Mouse (Mus musculus): ENCODE results near the gene Nim1k.

Gene Nim1k

DNA sequence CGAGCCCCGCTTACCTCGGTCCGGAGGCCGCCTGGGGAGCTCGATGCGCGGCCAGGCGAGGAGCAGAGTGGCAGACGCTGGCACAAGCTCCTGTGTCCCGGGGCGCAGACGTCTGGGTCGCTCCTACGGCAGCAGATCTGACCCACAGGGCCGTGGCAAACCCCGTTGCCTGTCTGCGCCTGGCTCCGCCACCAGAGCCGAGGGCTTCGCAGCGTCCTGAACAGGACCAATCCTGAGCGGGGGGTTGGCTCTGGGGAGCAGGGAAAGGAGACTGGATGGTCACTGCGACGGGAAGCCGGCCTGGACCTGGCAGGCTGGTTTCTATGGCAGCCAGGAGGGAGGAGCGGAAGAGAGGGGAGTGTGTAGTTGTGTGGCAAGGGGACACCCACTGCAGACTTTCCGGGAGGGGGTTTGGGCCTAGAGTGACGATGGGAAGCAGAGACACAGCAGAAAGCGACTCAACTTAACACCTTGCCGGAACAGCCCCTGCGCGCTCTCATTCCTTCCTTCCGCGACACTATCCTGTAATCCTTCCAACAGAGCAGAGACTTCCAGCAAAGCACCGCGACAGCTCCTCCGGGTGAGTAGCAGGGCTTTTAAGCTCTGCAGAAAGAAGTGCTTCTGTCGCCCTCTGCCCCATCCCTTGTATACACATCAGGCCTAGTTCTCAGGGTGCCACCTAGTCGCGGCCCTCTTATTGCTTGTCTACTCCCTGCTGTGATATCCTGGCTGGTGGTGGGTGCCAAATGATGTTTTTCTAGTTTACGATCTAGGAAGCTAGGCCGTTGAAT lies at the start of gene Nim1k:
Nim1k (minus strand) TSS at position 202 of the 791 bp plus-strand sequence.
- under 1% methylated on average over 42 of the region's 43 CpGs for WGBS

DNA sequence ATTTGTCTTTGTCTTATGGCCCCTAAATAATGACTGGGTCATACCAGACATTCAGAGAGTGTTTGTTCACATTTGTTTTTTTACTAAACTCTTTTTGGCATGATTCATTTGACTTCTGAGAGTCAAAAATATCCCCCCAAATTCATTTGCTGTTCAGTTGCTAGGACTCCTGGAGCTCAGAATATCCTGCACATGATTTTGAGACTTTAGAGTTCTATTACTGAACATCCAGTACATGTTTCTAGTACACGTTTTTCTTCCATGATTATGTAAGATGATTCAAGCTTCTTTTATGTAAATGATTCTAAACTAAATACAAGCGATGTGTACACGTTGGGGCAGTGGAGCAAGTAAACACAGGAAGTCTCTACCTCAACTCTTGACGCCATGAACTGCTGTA lies 42.0 kb upstream of the Nim1k start:
- WGBS: 39% methylated on average over 4 of the region's 4 CpGs

DNA sequence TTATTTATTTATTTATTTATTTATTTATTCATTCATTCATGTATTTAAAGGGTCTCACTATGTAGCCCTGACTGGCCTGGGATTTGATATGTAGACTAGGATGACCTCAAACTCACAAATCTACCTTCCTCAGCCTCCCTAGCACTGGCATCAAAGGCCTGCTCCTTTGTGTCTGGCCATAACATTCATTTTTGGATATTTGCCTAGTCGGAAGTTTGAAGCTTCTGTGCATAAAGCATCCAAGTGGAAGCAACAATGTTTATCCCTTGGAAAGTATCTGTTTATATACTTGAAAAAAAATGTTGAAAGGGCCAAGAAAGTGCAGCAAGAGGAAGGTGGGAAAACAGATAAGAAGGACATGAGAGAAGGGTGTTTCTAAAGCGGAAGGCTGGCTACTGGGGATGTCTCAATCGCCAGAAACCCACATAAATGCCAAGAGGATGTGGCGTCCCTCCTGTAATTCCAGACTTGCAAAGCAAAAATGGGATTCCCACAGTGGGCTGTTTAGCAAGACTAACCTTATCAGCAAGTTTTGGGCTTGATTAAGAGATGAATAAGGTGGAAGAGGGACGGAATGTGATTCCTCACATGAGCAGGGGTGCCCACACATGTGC lies 37.2 kb upstream of the Nim1k start:
- 71% methylated on average over 5 of the region's 5 CpGs for WGBS

- 6% methylated on average over 18 of the region's 18 CpGs for WGBS
These were observed 36.0 kb upstream of the Nim1k start for GRCm38 (mm10) chr13:119791580-119792135.

- under 1% methylated on average over 83 of the region's 86 CpGs for WGBS
These were observed 35.3 kb upstream of the Nim1k start, which contains the start of gene Zfp131 for GRCm38 (mm10) chr13:119790761-119791579. Gene Zfp131, minus strand, starts transcription at chr13:119790889.

DNA sequence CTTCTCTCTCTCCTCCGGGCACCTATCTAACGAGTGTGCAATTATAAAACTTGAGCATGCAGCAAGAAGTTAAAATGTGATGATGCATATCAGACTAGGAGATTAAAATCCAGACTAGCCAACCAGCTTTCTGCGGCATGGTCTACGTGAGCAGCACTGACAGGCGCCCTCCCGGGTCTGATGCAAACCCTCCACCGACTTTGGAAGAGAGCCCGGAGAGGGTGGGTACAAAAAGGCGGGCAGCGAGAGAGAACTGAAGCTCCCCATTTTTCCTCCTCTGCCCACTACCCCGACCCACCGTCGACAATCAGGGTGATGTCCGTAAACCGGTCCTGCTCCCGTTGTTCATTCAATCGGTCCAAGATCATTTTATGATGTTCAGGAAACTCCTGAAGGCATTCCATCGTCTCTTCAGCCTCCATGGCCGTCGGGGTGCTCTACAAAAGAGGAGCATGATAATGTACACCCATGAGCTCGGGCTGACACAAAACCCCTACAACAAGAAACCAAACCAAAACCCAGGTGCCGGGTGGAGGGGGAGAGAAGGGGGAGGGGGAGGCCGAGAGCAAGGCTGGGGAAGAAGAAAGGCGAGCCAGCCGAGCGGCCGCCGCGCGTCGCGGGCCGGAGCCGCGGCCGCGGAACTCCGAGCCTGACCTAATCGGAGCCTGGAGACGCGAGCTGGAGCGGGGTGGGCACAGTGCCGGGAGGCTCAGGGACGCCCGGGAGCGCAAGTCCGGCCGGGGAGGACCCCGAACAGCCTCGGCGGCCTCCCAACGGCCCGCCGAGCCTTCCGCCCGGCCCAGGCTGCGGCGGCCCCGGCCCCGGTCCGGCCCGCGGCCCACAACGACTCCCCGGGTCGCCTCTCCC lies 34.4 kb upstream of the Nim1k start:
- WGBS: under 1% methylated on average over 57 of the region's 66 CpGs

GRCm38 (mm10) chr13:119783581-119783980 lies 27.9 kb upstream of the Nim1k start:
- 80% methylated on average over 4 of the region's 4 CpGs for WGBS

DNA sequence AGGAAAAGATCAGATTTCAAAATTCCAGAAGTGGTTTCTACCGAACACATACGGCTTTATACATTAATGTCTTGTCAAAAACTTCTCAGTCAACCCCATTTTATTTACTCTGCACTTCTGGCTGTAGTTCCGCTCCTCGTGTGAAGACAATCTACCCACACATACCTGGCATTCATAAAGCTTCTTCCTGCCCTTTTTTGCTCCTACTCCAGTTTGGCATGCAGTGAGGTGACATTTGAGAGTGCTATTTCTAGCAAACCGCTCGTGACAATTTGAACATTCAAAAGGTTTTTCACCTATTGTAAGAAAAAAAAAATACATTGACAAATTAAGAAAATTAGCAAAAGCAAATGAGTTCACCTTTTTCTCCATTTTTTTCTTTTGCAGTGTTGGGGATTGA lies 12.9 kb upstream of the Nim1k start:
- 49% methylated on average over 6 of the region's 6 CpGs for WGBS

DNA sequence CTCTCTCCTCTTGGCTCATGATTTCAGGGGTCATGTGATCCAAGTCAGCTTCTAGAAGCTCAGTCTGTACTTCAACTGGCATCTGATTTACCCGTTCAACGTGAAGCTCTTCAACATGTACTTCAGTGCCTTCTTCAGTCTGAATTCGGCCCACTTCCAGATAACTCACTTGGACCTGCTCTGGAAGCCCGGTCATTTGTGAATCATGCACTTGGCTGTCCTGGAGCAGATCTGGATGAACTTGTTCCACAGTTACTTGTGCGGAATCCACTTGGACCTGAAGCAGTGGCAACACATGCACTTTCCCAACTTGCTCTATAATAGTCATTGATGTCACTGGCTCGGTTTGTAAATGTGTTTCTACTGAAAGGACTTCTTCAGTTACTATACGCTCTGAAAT lies 10.8 kb upstream of the Nim1k start:
- 74% methylated on average over 7 of the region's 7 CpGs for WGBS

DNA sequence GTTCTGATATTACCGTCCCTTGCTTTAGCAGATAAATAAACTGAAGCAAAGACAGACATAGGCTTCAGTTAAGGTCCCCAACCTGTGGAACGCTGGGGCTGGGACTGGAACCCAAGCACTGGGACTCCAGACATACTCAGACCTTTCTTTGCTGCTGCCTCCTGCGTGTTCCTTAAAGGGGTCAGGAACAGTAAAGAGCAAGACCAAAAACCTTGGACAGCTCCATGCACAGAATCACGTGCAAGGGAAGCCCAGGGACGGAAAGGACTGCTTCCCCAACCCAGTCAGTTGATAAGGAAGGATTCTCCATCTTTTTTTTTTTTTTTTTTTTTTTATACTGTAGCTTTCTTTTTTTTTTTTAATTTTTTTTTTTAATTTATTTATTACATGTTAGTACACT lies 1.1 kb upstream of the Nim1k start:
- WGBS: 36% methylated on average over 5 of the region's 5 CpGs

- WGBS: 1% methylated on average over 16 of the region's 16 CpGs
These were observed 538 bp downstream of the Nim1k start for GRCm38 (mm10) chr13:119755141-119755547.

- WGBS: 16% methylated on average over 3 of the region's 3 CpGs
These were observed 1.1 kb downstream of the Nim1k start for GRCm38 (mm10) chr13:119754635-119755020.

DNA sequence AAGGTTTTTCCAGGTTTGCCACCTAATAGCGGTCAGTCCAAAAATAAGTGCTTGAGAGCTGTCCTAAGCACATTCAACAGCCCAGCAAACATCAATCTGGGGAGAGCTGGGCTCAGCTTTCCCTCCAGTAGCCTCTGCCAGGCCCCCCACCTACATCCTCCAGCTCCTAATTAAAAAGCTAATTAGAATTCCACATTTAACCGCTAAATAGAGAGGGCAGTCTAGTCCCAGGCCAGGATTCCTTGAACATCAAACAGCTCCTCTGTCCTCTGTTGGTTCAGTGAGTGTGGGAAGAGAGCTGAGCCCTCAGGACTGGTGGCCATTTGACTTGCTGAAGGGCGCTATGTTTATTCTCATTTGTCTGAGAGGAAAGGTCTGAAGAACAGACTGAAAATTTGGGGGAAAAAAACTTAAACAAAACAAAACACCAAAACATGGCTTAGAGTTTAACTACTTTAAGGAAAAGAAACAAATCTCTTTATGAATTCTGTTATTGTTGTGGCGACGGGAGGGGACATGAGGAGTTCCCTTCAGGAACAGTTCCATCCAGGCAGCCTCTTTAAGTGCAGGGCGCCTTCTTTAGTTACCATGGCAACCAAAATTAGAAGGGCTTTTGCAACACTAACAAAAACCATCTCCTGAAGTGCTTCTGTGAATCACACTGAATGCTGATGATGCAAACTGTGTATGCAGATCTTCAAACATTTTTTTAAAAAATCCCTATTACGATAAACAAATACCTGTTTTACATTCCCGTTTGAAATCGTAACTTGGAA lies 1.6 kb downstream of the Nim1k start:
- WGBS: 25% methylated on average over 9 of the region's 9 CpGs

- WGBS: 84% methylated on average over 4 of the region's 4 CpGs
These were observed 8.8 kb downstream of the Nim1k start for GRCm38 (mm10) chr13:119746930-119747329.

DNA sequence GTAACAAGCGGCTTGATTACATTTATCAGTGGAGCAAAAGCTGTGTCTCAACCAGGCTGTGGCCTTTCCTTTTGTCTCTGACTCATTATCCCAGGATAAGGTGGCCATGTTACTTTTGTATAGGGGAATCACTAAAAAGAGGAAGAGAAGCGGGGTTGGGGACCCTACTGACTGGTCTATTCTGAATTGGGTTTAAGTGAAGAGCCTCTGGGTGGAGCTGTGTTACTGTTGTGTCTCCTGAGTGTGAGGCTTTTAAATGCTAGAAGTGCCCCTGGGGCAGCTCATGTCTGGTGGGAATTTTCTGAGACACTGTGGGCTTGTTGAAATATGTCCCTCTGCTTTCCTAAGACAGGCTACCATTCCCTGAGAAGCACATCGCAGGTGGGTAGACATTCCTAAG lies 12.2 kb downstream of the Nim1k start:
- 57% methylated on average over 3 of the region's 3 CpGs for WGBS

DNA sequence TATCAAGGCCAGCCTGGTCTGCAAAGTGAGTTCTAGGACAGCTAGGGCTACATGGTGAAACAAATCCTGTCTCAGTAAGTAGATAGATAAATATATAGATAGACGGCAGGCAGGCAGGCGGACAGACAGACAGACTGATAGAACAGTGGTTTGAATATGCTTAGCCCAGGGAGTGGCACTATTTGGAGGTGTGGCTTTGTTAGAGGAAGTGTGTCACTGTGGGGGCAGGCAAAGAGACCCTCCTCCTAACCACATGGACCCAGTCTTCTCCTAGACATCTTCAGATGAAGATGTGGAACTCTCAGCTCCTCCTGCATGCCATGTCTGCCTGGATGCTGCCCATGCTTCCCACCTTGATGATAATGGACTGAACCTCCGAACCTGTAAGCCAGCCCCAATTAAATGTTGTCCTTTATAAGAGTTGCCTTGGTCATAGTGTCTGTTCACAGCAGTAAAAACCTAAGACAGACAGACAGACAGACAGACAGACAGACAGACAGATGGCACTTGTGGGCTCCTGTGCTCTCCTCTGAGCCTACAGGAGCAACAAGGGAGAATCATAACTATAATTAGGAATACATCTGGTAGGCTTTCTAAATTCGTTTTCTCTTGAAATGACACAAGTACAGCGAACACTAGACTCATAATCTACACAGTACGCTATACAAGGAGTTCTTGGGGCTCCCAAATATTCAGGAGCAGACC lies 12.8 kb downstream of the Nim1k start:
- 58% methylated on average over 6 of the region's 6 CpGs for WGBS

DNA sequence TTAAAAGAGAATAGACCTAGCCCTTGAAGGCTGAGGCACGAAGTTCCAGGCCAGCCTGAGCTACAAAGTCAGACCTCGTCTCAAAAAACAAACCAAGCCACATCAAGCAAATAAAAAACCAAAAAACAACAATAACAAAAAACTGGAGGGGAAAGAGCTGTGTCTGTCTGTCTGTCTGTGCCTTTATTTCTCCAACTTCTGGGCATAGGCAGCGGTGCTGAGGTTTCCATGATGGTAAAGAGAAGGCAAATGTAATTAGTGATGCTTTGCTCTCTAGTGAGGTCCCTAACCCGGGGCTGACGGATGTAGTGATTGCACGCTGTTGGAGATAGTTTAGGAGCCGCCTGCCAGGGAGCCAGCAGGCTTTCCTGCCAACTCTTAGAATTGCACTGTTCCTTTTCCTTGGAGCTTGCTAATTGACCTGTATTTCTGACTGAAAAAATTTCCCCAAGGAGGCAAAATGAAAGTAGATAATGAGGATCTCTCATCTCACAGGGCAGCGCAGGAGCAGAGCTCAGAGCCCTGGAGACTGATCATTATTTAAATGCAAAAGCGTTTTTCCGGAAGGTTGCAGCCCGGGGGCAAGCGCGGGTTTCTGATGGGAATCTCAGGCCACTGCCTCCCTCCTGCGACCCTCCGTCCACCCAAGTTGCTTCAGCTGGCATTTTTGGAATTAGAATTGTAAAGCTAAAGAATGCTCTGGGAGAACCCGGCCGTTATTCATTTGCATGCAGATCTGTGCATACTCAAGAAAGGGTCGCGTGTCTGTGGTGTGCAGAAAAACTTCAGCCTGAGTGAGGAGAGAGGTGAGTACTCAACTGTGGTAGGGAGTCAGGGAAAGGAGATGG lies 14.1 kb downstream of the Nim1k start:
- 29% methylated on average over 19 of the region's 19 CpGs for WGBS

DNA sequence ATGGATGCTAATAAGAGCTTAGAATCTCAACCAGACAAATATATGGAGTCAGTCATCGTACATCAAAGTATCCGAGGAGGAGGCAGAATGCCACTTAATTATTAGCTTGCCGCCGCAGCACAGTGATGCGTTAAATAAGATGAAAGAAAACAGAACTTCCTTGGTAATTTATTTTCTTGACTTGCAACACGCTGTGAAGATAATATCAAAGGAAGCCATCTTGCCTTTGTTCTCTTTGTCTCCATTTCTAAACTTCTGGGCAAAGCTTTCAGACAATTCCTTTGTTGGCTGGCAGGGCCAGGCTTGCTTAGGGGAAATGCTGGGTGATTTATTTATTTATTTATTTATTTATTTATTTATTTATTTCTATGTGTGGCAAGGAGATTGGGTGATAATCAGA lies 24.2 kb downstream of the Nim1k start:
- WGBS: 61% methylated on average over 6 of the region's 6 CpGs

DNA sequence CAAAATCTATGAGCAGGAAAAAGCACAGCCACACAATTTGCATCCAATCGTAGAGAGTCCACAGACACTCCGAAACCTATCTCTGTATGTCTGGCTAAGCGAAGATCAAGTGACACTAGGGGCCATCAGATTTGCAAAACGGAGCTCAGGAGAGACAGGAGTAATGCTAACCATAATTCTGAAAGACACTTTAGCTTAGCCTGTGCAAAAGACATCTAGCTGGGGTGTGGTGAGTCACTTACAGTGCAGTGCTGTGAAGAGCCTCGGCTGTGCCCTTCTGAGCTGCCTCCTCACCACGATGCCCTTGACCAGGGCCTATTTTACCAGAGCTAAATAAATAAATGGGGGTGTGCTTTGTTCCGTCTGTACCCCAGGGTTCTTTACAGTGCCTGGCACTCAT lies 26.3 kb downstream of the Nim1k start:
- WGBS: 82% methylated on average over 7 of the region's 7 CpGs

Measured in cerebral cortex, adult 2 months (tissue).